Mouse (Mus musculus) cerebellum, adult 2 months (tissue): ENCODE results near the gene Emp2.

ENCODE experiments used
- CTCF ChIP-seq: fragments of 200-500 bp; IDR thresholded peaks from 2 replicates; pipeline ENCODE4 v1.5.1; 2011; ENCODE audit warnings: low read depth, mild to moderate bottlenecking, control low read depth, low read length, moderate library complexity, borderline replicate concordance; ENCODE audit not compliant: insufficient read depth
- POLR2A ChIP-seq: fragments of 200-500 bp; IDR thresholded peaks from 2 replicates; pipeline ENCODE4 v1.6.1; 2011; ENCODE audit warnings: low read length, control low read depth, borderline replicate concordance; ENCODE audit not compliant: insufficient read depth

GRCm38 (mm10) chr16:10347551-10347950 lies 33.8 kb upstream of the Emp2 start:
- TF ChIP-seq CTCF (no peak), POLR2A (no peak)
